Mouse (Mus musculus): ENCODE data around the gene Rps9.
A peak's percentile ranks its signal among the peaks of the same experiment; 100 is the strongest.
"Not testable (repeated sequence)": the region's sequence is repeated elsewhere in the genome, so short reads cannot be mapped to it uniquely, and the experiment has no call there.

Rps9 gene

GRCm38 (mm10) chr7:3698471-3698870, 5.3 kb upstream of the Rps9 start:
- DNase-seq: no peak

GRCm38 (mm10) chr7:3703148-3703878, 480 bp upstream of the Rps9 start:
- no peak for DNase-seq

- no peak for DNase-seq
Observed at GRCm38 (mm10) chr7:3704475-3704874, 682 bp downstream of the Rps9 start.

GRCm38 (mm10) chr7:3705461-3705860, 1.7 kb downstream of the Rps9 start:
- peak; percentile 14 for DNase-seq

- DNase-seq: peak; percentile 30
Observed at GRCm38 (mm10) chr7:3705911-3706310, 2.1 kb downstream of the Rps9 start.

GRCm38 (mm10) chr7:3706343-3706934, 2.6 kb downstream of the Rps9 start:
- DNase-seq: peak; percentile 41

GRCm38 (mm10) chr7:3707027-3707426, 3.2 kb downstream of the Rps9 start:
- peak; percentile 5 for DNase-seq

GRCm38 (mm10) chr7:3707568-3708413, 4.0 kb downstream of the Rps9 start:
- DNase-seq: peak; percentile 10

GRCm38 (mm10) chr7:3708447-3708980, 4.7 kb downstream of the Rps9 start:
- not testable (repeated sequence) for DNase-seq

- no peak for DNase-seq
Observed at GRCm38 (mm10) chr7:3709000-3709399, 5.2 kb downstream of the Rps9 start.

GRCm38 (mm10) chr7:3712264-3712942, 8.6 kb downstream of the Rps9 start:
- no peak for DNase-seq

- DNase-seq: no peak
Observed at GRCm38 (mm10) chr7:3715249-3715648, 11.5 kb downstream of the Rps9 start.

- DNase-seq: not testable (repeated sequence)
Observed at GRCm38 (mm10) chr7:3720268-3720667, 16.5 kb downstream of the Rps9 start, which contains the start of gene Pirb. Gene Pirb, minus strand, starts transcription at chr7:3720391.

GRCm38 (mm10) chr7:3725459-3725858, 21.7 kb downstream of the Rps9 start:
- not testable (repeated sequence) for DNase-seq

GRCm38 (mm10) chr7:3732675-3733074, 28.9 kb downstream of the Rps9 start:
- not testable (repeated sequence) for DNase-seq

Measured in cerebellum, adult 9-11 months (tissue).